Mouse (Mus musculus) spleen, adult 2 months (tissue): ENCODE measurements around the gene Lrrc74a.

ENCODE experiments used
- CTCF ChIP-seq: fragments of 200-500 bp; IDR thresholded peaks from 2 replicates; pipeline ENCODE4 v1.5.1; 2011; ENCODE audit warnings: mild to moderate bottlenecking, inconsistent platforms; ENCODE audit not compliant: insufficient read depth, insufficient read length, insufficient replicate concordance; ENCODE audit errors: extremely low read depth
- POLR2A ChIP-seq: fragments of 200-500 bp; IDR thresholded peaks from 2 replicates; pipeline ENCODE4 v1.6.1; 2011; ENCODE audit warnings: low read depth, low read length, inconsistent platforms

DNA sequence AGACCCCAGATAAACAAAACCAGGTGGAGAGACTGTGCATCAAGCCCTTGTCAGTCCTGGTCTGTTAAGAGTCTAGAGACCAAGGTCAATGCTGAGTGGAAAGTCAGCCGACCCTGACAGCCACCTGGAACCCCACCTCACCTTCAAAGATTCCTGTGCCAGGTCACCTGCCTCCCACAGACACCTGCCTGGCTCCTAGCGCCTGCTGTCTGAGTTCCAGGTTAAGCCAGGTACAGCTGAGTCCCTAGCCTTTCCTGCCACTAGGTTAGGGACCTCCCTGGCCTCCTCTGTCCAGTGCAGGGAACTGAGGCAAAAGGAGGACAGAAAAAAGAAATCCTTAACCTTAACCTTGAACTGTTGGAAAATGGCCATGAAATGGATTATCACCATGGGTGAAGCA, 70.7 kb downstream of the Lrrc74a start:
- TF ChIP-seq POLR2A (no peak), CTCF (no peak)
